Mouse (Mus musculus) myocyte (in vitro differentiated cells): ENCODE results near the gene Ccnt1. TPM values are rescaled to one million over a fixed set of nuclear protein-coding genes. Genes with fewer than 3 reads are reported as not detected.

Source experiments
- H3K27me3 ChIP-seq: one replicate; pipeline ENCODE4 v1.6.1; 2011; ENCODE audit not compliant: control insufficient read depth, insufficient read depth, insufficient read length
- H3K36me3 ChIP-seq: one replicate; pipeline ENCODE4 v1.6.1; 2011; ENCODE audit not compliant: control insufficient read depth, insufficient read depth
- H3K4me2 ChIP-seq: one replicate; pipeline ENCODE4 v1.6.1; 2011; ENCODE audit warnings: low read depth, control low read depth
- H3K4me3 ChIP-seq: one replicate; pipeline ENCODE4 v1.5.1; 2011; ENCODE audit warnings: mild to moderate bottlenecking, control low read depth, moderate library complexity
- H3K79me2 ChIP-seq: one replicate; pipeline ENCODE4 v1.6.1; 2011; ENCODE audit not compliant: control insufficient read depth, insufficient read depth
- H3ac ChIP-seq: one replicate; pipeline ENCODE4 v1.6.1; 2011; ENCODE audit not compliant: control insufficient read depth, insufficient read length
- CEBPB ChIP-seq: IDR thresholded peaks from 2 replicates; pipeline ENCODE4 v1.6.1; 2011; ENCODE audit warnings: mild to moderate bottlenecking, moderate library complexity; ENCODE audit not compliant: poor library complexity, insufficient read depth, severe bottlenecking
- E2F4 ChIP-seq: IDR thresholded peaks from one replicate; pipeline ENCODE4 v1.6.1; 2011; ENCODE audit warnings: mild to moderate bottlenecking, control low read depth, moderate library complexity; ENCODE audit not compliant: insufficient read depth
- MAX ChIP-seq: IDR thresholded peaks from one replicate; pipeline ENCODE4 v1.6.1; 2011; ENCODE audit warnings: low read depth, mild to moderate bottlenecking, control low read depth
- MYOD1 ChIP-seq, 3 experiments: IDR thresholded peaks; one replicate each; pipeline ENCODE4 v1.6.1; 2011; ENCODE audit warnings: control low read depth in 2 of 3, low read depth in 2 of 3, mild to moderate bottlenecking in 2 of 3, moderate library complexity in 1 of 3; ENCODE audit not compliant: insufficient read length in 2 of 3, control insufficient read depth in 1 of 3
- MYOG ChIP-seq, 3 experiments: IDR thresholded peaks; one replicate each; pipeline ENCODE4 v1.6.1; 2011; ENCODE audit warnings: control low read depth in 2 of 3, low read depth in 2 of 3, mild to moderate bottlenecking in 2 of 3; ENCODE audit not compliant: insufficient read length in 2 of 3, control insufficient read depth in 1 of 3, insufficient read depth in 1 of 3
- POLR2A ChIP-seq: IDR thresholded peaks from one replicate; pipeline ENCODE4 v1.6.1; 2011; ENCODE audit warnings: low read depth, mild to moderate bottlenecking, control low read depth, moderate library complexity; ENCODE audit not compliant: insufficient read length
- POLR2AphosphoS2 ChIP-seq: IDR thresholded peaks from one replicate; pipeline ENCODE4 v1.6.1; 2011; ENCODE audit warnings: low read depth, control low read depth; ENCODE audit not compliant: insufficient read length
- REST ChIP-seq: IDR thresholded peaks from one replicate; pipeline ENCODE4 v1.6.1; 2011; ENCODE audit warnings: mild to moderate bottlenecking, control low read depth, moderate library complexity; ENCODE audit not compliant: insufficient read depth, insufficient read length
- SRF ChIP-seq: IDR thresholded peaks from one replicate; pipeline ENCODE4 v1.6.1; 2011; ENCODE audit warnings: low read depth; ENCODE audit not compliant: control insufficient read depth, insufficient read length
- TCF12 ChIP-seq: IDR thresholded peaks from one replicate; pipeline ENCODE4 v1.6.1; 2011; ENCODE audit warnings: mild to moderate bottlenecking, control low read depth; ENCODE audit not compliant: poor library complexity, insufficient read depth, severe bottlenecking
- TCF3 ChIP-seq: IDR thresholded peaks from one replicate; pipeline ENCODE4 v1.6.1; 2011; ENCODE audit warnings: low read depth, control low read depth; ENCODE audit not compliant: insufficient read length
- USF1 ChIP-seq: IDR thresholded peaks from one replicate; pipeline ENCODE4 v1.6.1; 2011; ENCODE audit warnings: low read depth, mild to moderate bottlenecking, control low read depth, moderate library complexity
- polyA plus RNA-seq: library from polyadenylated mRNA; unstranded; fragments of >200 nt; fragmentation: generic; extraction: Trizol; gene quantifications from one replicate; pipeline ENCODE4 v1.2.1, GENCODE M21; 2012; ENCODE audit warnings: missing spikeins

Gene Ccnt1
- polyA plus RNA-seq, 1 experiment: 12.6 TPM

- H3K36me3 ChIP-seq: no peaks in the 10 kb centered on the region
- no peak overlapping the region for H3K4me2 ChIP-seq
- H3ac ChIP-seq: no peak overlapping the region
- H3K4me3 ChIP-seq: no peak overlapping the region
- H3K79me2 ChIP-seq: no peaks in the 10 kb centered on the region
- H3K27me3 ChIP-seq: no peaks in the 10 kb centered on the region
- TF ChIP-seq USF1 (no peak), SRF (no peak), POLR2A (no peak), MYOD1 (IDR thresholded peaks at IDR 0.05; ENCODE audit: control insufficient read depth in 1 of 3, insufficient read length in 2 of 3, low read depth in 2 of 3) (no peak), MYOG (IDR thresholded peaks at IDR 0.05; ENCODE audit: control insufficient read depth in 1 of 3, insufficient read depth in 1 of 3, insufficient read length in 2 of 3, low read depth in 2 of 3) (no peak), CEBPB (no peak), E2F4 (no peak), TCF12 (no peak), REST (no peak), MAX (no peak), POLR2AphosphoS2 (no peak), TCF3 (no peak)
These were observed 43.8 kb upstream of the Ccnt1 start for GRCm38 (mm10) chr15:98614551-98614950.

- no peaks in the 10 kb centered on the region for H3K36me3 ChIP-seq
- no peak overlapping the region for H3K4me2 ChIP-seq
- no peak overlapping the region for H3K4me3 ChIP-seq
- H3ac ChIP-seq: no peak overlapping the region
- TF ChIP-seq USF1: no peak
- TF ChIP-seq CEBPB: no peak
- no peak for TF ChIP-seq MYOD1 (IDR thresholded peaks at IDR 0.05; ENCODE audit: control insufficient read depth in 1 of 3, insufficient read length in 2 of 3, low read depth in 2 of 3)
- TF ChIP-seq POLR2A: no peak
- no peaks in the 10 kb centered on the region for H3K27me3 ChIP-seq
- H3K79me2 ChIP-seq: peaks cover 16% of the 10 kb centered on the region
These were observed 41.5 kb upstream of the Ccnt1 start for GRCm38 (mm10) chr15:98612229-98612628.

GRCm38 (mm10) chr15:98610131-98610633, 39.5 kb upstream of the Ccnt1 start:
- Histone ChIP-seq H3K79me2 (peaks cover 36% of the 10 kb centered on the region), H3ac (peak overlapping the region; percentile 4)
- no peak for TF ChIP-seq E2F4
- no peak for TF ChIP-seq TCF12
- no peak for TF ChIP-seq TCF3
- no peak for TF ChIP-seq SRF
- no peak for TF ChIP-seq POLR2AphosphoS2
- no peak for TF ChIP-seq MAX
- no peak for TF ChIP-seq MYOD1 (IDR thresholded peaks at IDR 0.05; ENCODE audit: control insufficient read depth in 1 of 3, insufficient read length in 2 of 3, low read depth in 2 of 3)
- no peak for TF ChIP-seq MYOG (IDR thresholded peaks at IDR 0.05; ENCODE audit: control insufficient read depth in 1 of 3, insufficient read depth in 1 of 3, insufficient read length in 2 of 3, low read depth in 2 of 3)
- TF ChIP-seq REST: no peak
- TF ChIP-seq CEBPB: no peak
- no peak for TF ChIP-seq USF1
- no peak for TF ChIP-seq POLR2A

GRCm38 (mm10) chr15:98609331-98610130, 38.8 kb upstream of the Ccnt1 start, which contains the start of gene Adcy6:
Gene Adcy6, minus strand, starts transcription at chr15:98610076.
- Histone ChIP-seq H3ac (peak within 1 kb of the TSS; percentile 4), H3K4me2 (peak within 1 kb of the TSS; percentile 83), H3K27me3 (no peaks in the 10 kb centered on the region), H3K4me3 (peak within 1 kb of the TSS; percentile 84), H3K36me3 (no peaks in the 10 kb centered on the region), H3K79me2 (peaks cover 42% of the 10 kb centered on the region)
- TF ChIP-seq TCF3 (no peak), POLR2AphosphoS2 (no peak), E2F4 (no peak), MYOD1 (IDR thresholded peaks at IDR 0.05; ENCODE audit: control insufficient read depth in 1 of 3, insufficient read length in 2 of 3, low read depth in 2 of 3) (peak in 1 of 3 experiments; percentile 32), REST (no peak), SRF (no peak), MYOG (IDR thresholded peaks at IDR 0.05; ENCODE audit: control insufficient read depth in 1 of 3, insufficient read depth in 1 of 3, insufficient read length in 2 of 3, low read depth in 2 of 3) (peak in 1 of 3 experiments; percentile 20), POLR2A (no peak), TCF12 (no peak), MAX (no peak), USF1 (no peak)

More at GRCm38 (mm10) chr15:98610131-98610633, 39.5 kb upstream of the Ccnt1 start:
- Histone ChIP-seq H3K27me3 (no peaks in the 10 kb centered on the region), H3K4me3 (peak overlapping the region; percentile 84), H3K36me3 (no peaks in the 10 kb centered on the region), H3K4me2 (peak overlapping the region; percentile 83)

GRCm38 (mm10) chr15:98608784-98609250, 38.1 kb upstream of the Ccnt1 start:
- peak overlapping the region; percentile 84 for H3K4me3 ChIP-seq
- peak; percentile 16 for TF ChIP-seq POLR2A
- TF ChIP-seq MYOD1 (IDR thresholded peaks at IDR 0.05; ENCODE audit: control insufficient read depth in 1 of 3, insufficient read length in 2 of 3, low read depth in 2 of 3): no peak
- H3K27me3 ChIP-seq: no peaks in the 10 kb centered on the region
- H3ac ChIP-seq: peak overlapping the region; percentile 4
- peak overlapping the region; percentile 94 for H3K4me2 ChIP-seq
- no peaks in the 10 kb centered on the region for H3K36me3 ChIP-seq
- peaks cover 44% of the 10 kb centered on the region for H3K79me2 ChIP-seq
